Mouse (Mus musculus): ENCODE results near the gene C1ra.
"Not testable (repeated sequence)": the region's sequence is repeated elsewhere in the genome, so short reads cannot be mapped to it uniquely, and the experiment has no call there.

The C1ra gene

GRCm38 (mm10) chr6:124485414-124486144, 26.6 kb upstream of the C1ra start:
- peak; percentile 76 for DNase-seq (ENCODE audit: low read depth, low spot score)

DNA sequence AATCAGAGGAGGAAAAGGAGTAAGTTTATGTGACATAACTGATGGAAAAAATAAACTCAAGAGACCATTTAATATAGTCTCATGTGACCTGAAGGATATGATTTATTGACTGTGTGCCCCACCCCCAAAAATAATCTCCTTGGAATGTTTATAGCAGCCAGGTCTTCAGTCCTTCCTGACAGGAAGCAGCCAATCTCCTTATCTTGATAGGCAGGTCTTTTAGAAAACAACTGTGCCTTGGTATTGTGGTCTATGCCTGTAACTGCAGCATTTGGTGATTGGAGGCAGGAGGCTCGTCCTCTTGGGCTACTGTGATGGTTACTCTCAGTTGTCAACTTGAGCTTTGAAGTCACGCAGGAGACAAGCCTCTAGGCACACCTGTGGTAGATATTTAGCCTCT, 24.7 kb upstream of the C1ra start:
- no peak for DNase-seq (ENCODE audit: low read depth, low spot score)

DNA sequence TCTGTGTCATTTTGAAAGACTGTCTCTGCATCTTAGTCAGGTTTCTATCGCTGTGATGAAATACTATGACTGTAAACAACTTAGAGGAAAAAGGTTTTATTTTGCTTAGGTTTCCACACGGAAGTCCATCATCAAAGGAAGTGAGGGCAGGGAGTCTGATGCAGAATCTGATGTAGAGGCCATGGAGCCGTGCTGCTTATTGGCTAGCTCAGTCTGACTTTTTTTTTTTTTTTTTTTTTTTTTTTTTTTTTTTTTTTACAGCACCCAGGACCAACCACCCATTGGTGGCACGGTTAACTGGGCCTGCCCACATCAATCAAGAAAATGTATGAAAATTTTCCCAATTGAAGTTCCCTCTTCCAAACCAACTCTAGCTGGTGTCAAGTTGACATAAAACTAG, 23.3 kb upstream of the C1ra start:
- DNase-seq (ENCODE audit: low read depth, low spot score), result no peak

GRCm38 (mm10) chr6:124491427-124491826, 20.8 kb upstream of the C1ra start:
- DNase-seq (ENCODE audit: low read depth, low spot score), result no peak

DNA sequence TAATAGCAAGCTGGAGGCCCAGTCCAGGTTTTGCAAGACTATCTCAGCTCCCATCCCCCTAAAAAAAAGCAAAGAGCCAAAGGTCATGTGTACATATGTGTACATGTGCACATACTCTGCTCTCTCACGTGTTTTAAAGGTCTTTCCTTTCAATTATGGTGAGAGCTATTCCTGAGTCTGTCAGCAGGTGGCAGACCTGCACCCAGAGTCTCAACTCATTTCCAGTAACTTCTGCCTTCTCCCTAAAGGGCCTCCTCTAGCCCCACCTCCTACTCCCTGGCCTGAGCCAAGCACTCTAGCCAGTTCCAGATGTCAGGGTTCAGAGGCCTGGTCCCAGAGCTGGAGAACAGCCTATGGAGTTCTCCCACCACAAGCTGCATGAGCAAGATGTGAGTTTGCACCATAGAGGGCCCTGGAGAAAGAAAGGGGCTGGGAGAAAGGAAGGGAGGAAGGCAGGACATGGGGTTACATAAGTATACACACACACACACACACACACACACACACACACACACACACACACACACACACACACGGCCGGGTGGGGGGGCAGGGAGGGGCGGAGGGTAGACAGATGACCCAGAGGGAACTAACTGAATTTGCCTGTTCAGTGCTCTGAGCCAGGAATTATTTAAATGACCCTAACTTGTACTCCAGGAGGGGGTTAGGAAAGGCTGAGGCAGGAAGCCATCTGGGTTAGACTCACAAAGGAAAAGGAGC, 19.2 kb upstream of the C1ra start, which contains the start of gene C1rl:
C1rl (plus strand) TSS at position 272 of the 720 bp plus-strand sequence.
- peak; percentile 75 for DNase-seq (ENCODE audit: low read depth, low spot score)

- no peak for DNase-seq (ENCODE audit: low read depth, low spot score)
Measured at GRCm38 (mm10) chr6:124493886-124494285, 18.3 kb upstream of the C1ra start.

- no peak for DNase-seq (ENCODE audit: low read depth, low spot score)
Measured at GRCm38 (mm10) chr6:124496054-124496453, 16.2 kb upstream of the C1ra start.

DNA sequence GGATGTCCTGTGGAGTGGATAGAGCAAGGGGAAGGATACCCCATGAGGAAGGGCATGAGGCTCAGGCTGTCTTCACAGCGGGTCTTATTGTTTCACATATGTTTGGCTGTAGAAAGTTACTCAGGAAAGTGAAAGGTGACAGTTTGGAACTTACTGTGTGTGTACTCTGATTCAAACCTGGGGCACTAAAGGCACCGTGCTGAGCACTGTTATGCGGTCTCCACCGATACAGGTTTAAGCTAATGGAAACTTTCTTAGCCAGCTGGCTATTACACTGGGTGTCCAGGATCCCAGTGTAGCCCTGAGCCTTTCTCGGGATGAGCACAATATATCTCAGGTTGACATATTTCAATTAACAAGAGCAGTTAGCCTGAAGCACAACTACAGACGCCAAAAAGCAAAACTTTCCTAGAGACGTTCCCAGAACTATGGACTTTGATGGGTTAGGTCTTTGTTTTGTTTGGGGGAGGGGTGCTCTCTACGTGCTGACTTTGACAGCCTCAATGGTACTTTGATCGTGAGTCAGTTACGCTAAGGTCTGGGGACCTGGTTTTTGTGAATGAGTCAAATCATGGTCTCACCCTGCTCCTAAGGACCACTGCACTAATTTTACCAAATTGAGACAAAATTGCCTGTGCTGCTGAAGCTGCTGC, 12.2 kb upstream of the C1ra start:
- no peak for DNase-seq (ENCODE audit: low read depth, low spot score)

DNA sequence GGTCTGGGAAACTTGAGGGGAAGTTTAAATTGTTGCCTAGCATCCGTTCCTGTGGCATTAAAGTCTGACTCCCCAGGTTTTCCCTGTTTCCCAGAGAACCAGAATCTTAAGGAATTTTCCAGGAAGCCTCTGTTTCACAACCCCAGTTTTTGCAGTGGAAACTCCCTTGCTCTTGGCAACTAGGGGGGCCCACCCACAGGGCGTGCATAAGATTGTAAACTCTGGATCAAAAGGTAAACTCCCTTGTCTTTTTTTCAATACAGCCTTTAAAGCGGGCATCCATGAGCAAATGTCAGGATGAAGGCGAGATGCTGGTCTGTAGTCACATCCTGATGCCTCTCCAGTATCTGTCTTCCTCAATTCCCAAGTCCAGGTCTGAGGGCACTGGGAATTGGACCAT, 10.7 kb upstream of the C1ra start:
- no peak for DNase-seq (ENCODE audit: low read depth, low spot score)

DNA sequence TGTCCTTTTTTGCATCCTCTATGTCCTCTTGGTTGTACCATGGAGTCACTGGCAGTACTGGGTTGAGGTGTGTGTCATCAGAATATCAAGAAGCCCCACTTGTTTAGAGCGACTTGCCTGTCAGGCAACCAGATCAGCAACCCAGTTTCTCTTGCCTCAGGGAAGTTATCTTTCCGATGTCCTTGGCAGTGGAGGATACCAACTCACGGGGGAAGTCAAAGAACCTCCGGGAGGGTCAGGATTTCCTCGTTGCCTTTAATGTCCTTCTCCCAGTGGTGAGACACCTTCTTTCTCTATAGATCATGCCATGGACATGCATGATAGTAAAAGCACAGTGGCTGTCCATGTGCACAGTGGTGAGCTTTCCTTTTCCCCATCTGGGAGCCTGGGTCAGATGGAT, 10.2 kb upstream of the C1ra start:
- DNase-seq (ENCODE audit: low read depth, low spot score), result no peak

GRCm38 (mm10) chr6:124505028-124505427, 7.2 kb upstream of the C1ra start:
- DNase-seq (ENCODE audit: low read depth, low spot score), result peak; percentile 60

DNA sequence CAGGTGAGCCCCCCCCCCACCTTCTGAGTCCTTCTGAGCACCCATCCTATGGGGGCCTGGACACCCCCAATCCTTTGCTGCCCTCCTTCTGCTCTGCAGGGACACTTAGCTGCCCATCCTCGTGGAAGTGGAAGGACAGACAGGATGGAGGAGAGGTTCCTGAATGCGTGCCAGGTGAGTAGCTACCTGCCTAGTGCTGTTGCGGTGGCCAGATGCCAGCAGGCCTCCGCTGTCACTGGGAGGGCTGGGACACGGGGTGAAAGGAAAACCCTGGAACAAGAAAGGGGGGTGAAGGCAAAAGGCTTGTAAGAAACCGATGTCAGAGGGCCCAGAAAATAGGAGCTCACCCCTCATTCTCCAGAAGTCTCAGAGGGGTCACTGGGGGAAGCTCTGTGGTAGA, 5.2 kb upstream of the C1ra start:
- peak; percentile 44 for DNase-seq (ENCODE audit: low read depth, low spot score)

GRCm38 (mm10) chr6:124508292-124508691, 3.9 kb upstream of the C1ra start:
- DNase-seq (ENCODE audit: low read depth, low spot score), result peak; percentile 88

DNA sequence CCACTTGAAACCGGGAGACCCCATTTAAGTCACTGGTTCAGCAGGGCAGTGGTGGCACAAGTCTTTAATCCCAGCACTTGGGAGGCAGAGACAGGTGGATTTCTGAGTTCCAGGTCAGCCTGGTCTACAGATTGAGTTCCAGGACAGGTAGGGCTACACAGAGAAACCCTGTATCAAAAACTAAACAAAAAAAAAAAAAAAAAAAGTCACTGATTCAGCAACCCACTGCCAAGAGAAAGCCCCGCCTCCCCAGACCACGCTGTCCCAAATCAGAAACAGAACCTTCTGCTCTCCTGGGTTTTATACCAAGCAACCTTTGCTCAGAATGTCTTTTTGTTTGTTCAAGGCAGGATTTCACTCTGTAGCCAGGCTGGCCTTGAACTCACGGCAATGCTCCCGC, 3.0 kb upstream of the C1ra start:
- DNase-seq (ENCODE audit: low read depth, low spot score), result not testable (repeated sequence)

- DNase-seq (ENCODE audit: low read depth, low spot score), result no peak
Measured at GRCm38 (mm10) chr6:124511936-124512335, 269 bp upstream of the C1ra start.

DNA sequence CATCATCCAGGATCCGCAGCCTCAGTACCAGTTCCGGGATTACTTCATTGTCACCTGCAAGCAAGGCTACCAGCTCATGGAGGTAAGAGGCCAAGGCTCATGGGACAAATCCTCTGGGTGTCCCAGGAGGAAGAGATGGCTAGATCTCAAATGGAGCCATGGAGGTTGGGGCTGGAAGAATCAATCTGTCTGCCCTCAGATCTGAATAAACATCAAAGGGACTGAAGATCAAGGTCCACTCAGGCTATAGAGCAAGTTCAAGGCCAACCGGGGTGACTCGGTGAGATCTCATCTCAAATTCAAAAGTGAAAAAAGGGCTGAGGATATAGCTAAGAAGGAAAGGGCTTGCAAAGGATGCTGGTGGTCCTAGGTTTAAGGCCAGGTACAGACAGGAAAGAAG, 5.5 kb downstream of the C1ra start:
- not testable (repeated sequence) for DNase-seq (ENCODE audit: low read depth, low spot score)

DNA sequence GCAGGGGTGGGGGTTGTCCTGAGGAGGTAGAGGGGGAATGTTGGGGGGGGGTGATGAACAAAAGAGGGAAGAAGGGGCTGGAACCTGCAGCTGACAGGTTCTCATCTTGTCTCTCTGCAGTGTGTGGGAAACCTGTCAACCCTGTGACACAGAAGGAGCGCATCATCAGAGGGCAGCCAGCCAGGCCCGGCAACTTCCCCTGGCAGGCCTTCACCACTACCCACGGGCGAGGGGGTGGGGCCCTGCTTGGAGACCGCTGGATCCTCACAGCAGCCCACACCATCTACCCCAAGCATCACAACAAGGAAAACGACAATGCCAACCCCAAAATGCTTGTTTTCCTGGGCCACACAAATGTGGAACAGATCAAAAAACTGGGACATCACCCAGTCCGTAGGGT, 9.9 kb downstream of the C1ra start:
- peak; percentile 53 for DNase-seq (ENCODE audit: low read depth, low spot score)

- no peak for DNase-seq (ENCODE audit: low read depth, low spot score)
Measured at GRCm38 (mm10) chr6:124527881-124528280, 15.7 kb downstream of the C1ra start.

- no peak for DNase-seq (ENCODE audit: low read depth, low spot score)
Measured at GRCm38 (mm10) chr6:124531077-124531476, 18.9 kb downstream of the C1ra start.

DNA sequence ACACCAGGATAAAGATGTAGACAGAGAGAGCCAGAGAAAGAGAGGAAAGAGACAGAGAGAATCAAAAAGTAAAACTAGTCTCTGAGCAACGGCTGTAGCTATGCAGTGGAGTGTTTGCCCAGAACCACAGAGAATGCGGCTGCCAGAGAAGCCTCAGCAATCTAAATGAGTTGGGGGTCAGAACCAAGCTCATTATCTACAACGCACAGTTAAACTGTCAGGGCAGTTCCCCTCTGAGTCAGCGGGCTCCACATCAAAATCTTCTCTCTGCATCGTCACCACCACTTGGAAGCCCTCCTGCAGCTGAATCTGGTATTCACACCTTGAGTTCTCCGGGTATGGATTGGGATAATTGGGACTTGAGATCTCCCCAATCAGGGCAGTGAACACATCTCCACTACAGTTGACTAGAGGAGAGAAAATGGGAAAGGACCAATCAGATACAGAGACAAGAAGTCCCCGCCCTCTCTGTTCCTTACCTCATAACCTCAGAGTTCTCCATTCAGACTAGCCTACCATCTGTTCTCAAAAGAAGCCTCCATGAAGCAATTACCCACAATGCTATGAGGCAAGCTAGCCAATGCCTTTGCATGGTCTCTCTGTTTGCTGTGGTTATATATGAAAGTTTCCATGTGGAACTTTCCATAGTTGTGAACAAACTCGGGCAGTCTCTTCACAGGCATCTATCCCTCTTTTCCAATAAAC, 24.1 kb downstream of the C1ra start:
- DNase-seq (ENCODE audit: low read depth, low spot score), result not testable (repeated sequence)

- DNase-seq (ENCODE audit: low read depth, low spot score), result not testable (repeated sequence)
Measured at GRCm38 (mm10) chr6:124541176-124541575, 29.0 kb downstream of the C1ra start.

GRCm38 (mm10) chr6:124542284-124542683, 30.1 kb downstream of the C1ra start, which contains the start of gene C1s1:
Gene C1s1 (minus strand): TSS chr6:124542359.
- peak; percentile 52 for DNase-seq (ENCODE audit: low read depth, low spot score)

All from brain, adult 2 months (tissue).